Mouse (Mus musculus): ENCODE data around the gene Olfr457.

DNA sequence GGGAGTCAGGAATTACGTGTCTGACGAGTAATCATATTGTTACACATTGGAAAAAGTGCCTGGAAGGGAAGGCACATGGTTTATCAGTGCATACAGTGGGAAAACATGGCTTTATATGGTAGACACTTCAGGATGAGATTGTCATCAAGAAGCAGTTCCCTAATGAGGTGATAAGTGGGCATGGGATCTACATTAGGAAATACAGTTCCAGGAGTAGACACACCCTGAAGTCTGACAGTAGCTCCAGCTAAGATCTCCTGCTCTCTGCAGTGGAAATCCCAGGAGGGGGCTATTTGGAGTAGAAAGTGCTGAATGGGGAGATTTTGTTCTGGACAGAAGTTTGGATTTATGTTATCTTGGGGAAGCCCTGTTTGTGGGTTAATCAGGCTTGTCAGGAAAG, 34.7 kb downstream of the Olfr457 start:
- TF ChIP-seq CTCF (IDR thresholded peaks at IDR 0.05; ENCODE audit: insufficient read depth, low read length), result no peak
- no peak for TF ChIP-seq POLR2A (IDR thresholded peaks at IDR 0.05; ENCODE audit: borderline replicate concordance, extremely low read depth, low read depth, low read length)
